Mouse (Mus musculus) layer of hippocampus, adult 8-10 months (tissue): Measurements from ENCODE around the gene Nfasc. TPM values are rescaled to one million over a fixed set of nuclear protein-coding genes. Genes with fewer than 3 reads are reported as not detected.

ENCODE experiments used
- total RNA-seq, 4 experiments: library from RNA; stranded (reverse); gene quantifications; 2 replicates each; pipeline ENCODE4 v1.2.4; 2022

Gene Nfasc
- total RNA-seq, 4 experiments from 2014 or later: 153 to 171 (median 158) TPM

Other genes starting within 250 kb of the Nfasc start
- 1 to 10 TPM; 5.9 to 6.5 (median 6.3) TPM for gene Tmem81, start 235.6 kb downstream of the Nfasc start, total RNA-seq
- gene Cntn2, start 198.5 kb downstream of the Nfasc start, total RNA-seq: 100 to 1,000 TPM in 1 of 4 experiments, 10 to 100 TPM in 3; 74.6 to 104 (median 85.8) TPM
- 100 to 1,000 TPM; 182 to 196 (median 188) TPM for gene Lrrn2, start 138.5 kb upstream of the Nfasc start, total RNA-seq